Mouse (Mus musculus): ENCODE measurements around the gene Ppp4r2.

Ppp4r2 gene

GRCm38 (mm10) chr6:100885376-100885775, 52.0 kb downstream of the Ppp4r2 start:
- peak; percentile 61 to 65 for DNase-seq

- no peak for DNase-seq
Observed at GRCm38 (mm10) chr6:100887012-100887411, 53.6 kb downstream of the Ppp4r2 start.

- peak; percentile 52 to 74 for DNase-seq
Observed at GRCm38 (mm10) chr6:100889340-100889739, 55.9 kb downstream of the Ppp4r2 start.

GRCm38 (mm10) chr6:100892489-100892888, 59.1 kb downstream of the Ppp4r2 start:
- peak; percentile 98 for DNase-seq

- DNase-seq = no peak
Observed at GRCm38 (mm10) chr6:100893073-100893472, 59.7 kb downstream of the Ppp4r2 start.

GRCm38 (mm10) chr6:100895183-100895582, 61.8 kb downstream of the Ppp4r2 start:
- DNase-seq = peak; percentile 51 to 61

GRCm38 (mm10) chr6:100896883-100897282, 63.5 kb downstream of the Ppp4r2 start:
- no peak for DNase-seq

GRCm38 (mm10) chr6:100904463-100904862, 71.0 kb downstream of the Ppp4r2 start:
- DNase-seq = no peak

- no peak for DNase-seq
Observed at GRCm38 (mm10) chr6:100910136-100910675, 76.8 kb downstream of the Ppp4r2 start.

Measured in cerebellum, postnatal 10 days (tissue).